8 mouse cellular contexts compared by ENCODE assay signal in the genomic region with DNA sequence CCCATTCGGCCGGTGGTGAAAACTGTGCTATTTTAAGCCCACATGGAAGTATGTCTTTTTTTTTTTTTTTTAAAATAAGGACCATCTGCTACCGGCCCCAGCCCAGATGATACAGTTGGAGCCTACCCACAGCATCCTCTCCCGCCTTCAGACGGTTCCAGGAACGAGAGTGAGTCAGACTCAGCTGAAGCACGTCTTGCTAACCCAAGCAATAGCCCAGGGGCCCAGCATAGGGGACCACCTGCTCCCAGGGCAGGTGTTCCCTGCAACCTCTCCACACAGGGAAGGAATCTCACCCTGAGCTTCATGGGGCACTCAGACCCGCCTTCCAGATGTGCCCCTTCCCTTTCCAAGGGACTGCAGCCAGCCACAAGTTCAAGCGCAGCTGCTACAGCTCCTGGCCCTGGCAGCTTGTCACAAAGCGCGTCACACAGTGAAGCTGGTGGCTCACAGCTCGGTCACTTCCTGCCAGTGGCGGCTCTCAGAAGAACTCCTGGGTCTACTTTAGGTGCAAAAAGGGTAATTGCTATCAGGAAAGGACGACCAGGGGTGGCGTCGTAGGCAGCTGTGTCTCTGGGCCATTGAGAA.
DNase-seq lines count a peak whose midpoint lies in the region; ATAC-seq and TF ChIP-seq lines count a peak whose summit lies in the region.

No protein-coding gene starts in this region.

- no peak overlapping the region for H3K4me3 ChIP-seq in bone marrow, adult 2 months (replicated peaks; ENCODE audit: control insufficient read depth, low read depth, low read length)
- no peak overlapping the region for H3K4me3 ChIP-seq in midbrain, embryonic 13.5 days (replicated peaks)

- DNase-seq in CD4-positive helper T cell, adult 2 months (ENCODE audit: low read depth, low spot score), result peak; percentile 85
- peak; percentile 54 to 68 for DNase-seq in heart, adult 9 months (ENCODE audit: low spot score in 2 of 2)
- peak; percentile 24 for DNase-seq in left cerebral cortex, adult 11 months (ENCODE audit: low spot score)
- peak; percentile 79 for DNase-seq in naive thymus-derived CD4-positive, alpha-beta T cell, adult 2 months (ENCODE audit: low read depth)
- DNase-seq in kidney, adult 8-10 months, result no peak
- no peak for DNase-seq in Muller cell, postnatal 12 days (ENCODE audit: inconsistent ontology term)

- no peaks in the 10 kb centered on the region for H3K9me3 ChIP-seq in midbrain, embryonic 13.5 days

- no peak overlapping the region for H3K9ac ChIP-seq in midbrain, embryonic 13.5 days (replicated peaks)

- TF ChIP-seq POLR2A in bone marrow, adult 2 months (IDR thresholded peaks at IDR 0.05; ENCODE audit: borderline replicate concordance, control insufficient read depth, low read depth, low read length), result peak; percentile 57; the same call in 1 of the 2 replicates

- H3K4me1 ChIP-seq in bone marrow, adult 2 months (ENCODE audit: control insufficient read depth, insufficient read depth, low read length), result peaks cover 14% of the 10 kb centered on the region
- 0 out of 2 replicates have a peak, but pooled peaks cover 3% of the 10 kb centered on the region for H3K4me1 ChIP-seq in midbrain, embryonic 13.5 days (replicated peaks)

- no peak for TF ChIP-seq CTCF in bone marrow, adult 2 months (IDR thresholded peaks at IDR 0.05; ENCODE audit: control insufficient read depth, insufficient read depth, low read length)

- WGBS in bone marrow, adult 2 months, result 7% methylated on average over 16 of the region's 16 CpGs
- 83% methylated on average over 16 of the region's 16 CpGs for WGBS in midbrain, embryonic 13.5 days

- no peak for ATAC-seq in midbrain, embryonic 13.5 days

- H3K4me2 ChIP-seq in midbrain, embryonic 13.5 days (replicated peaks), result no peak overlapping the region

- H3K27me3 ChIP-seq in midbrain, embryonic 13.5 days, result no peaks in the 10 kb centered on the region

- no peaks in the 10 kb centered on the region for H3K36me3 ChIP-seq in midbrain, embryonic 13.5 days

- H3K27ac ChIP-seq in bone marrow, adult 2 months (ENCODE audit: control insufficient read depth, insufficient read depth, low read depth, low read length, poor library complexity), result peak overlapping the region; percentile 91
- no peak overlapping the region for H3K27ac ChIP-seq in midbrain, embryonic 13.5 days

Comparison
In these comparisons a context has a peak if more than half of its experiments do, and no peak if none do; other contexts are left out.
1. DNase-seq: peak in CD4-positive helper T cell, adult 2 months (single experiment), heart, adult 9 months (2 of 2), left cerebral cortex, adult 11 months (single experiment) and naive thymus-derived CD4-positive, alpha-beta T cell, adult 2 months (single experiment); none in kidney, adult 8-10 months (0 of 2) and Muller cell, postnatal 12 days (single experiment).